Mouse (Mus musculus): Measurements from ENCODE around the gene Tgif1.
"Not testable (repeated sequence)": the region's sequence is repeated elsewhere in the genome, so short reads cannot be mapped to it uniquely, and the experiment has no call there.

DNA sequence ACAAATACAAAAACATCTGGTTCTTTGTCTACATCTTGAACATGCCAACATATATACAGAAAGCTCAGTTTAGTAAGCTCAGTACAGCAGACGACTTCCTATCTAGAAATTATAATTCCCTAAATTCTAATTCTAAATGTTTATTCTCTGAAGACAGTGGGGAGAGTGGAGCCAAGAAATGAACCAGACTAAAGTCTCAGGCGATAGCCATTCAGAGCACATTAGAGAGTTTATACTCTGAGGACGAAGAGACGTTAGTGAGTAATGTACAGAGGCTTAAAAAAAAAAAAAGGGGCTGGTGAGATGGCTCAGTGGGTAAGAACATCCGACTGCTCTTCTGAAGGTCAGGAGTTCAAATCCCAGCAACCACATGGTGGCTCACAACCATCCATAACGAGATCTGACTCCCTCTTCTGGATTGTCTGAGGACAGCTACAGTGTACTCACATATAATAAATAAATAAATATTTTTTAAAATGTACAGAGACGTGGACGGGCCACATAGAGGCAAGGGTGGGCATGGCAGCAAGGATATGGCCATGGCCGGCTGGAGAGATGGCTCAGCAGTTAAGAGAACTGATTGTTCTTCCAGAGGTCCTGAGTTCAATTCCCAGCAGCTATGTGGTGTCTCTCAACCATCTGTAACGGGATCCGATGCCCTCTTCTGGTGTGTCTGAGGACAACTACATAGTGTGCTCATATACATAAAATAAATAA is 25.7 kb downstream of the Tgif1 start:
- not testable (repeated sequence) for TF ChIP-seq POLR2A (IDR thresholded peaks at IDR 0.05; ENCODE audit: insufficient read length, low read depth); CEBPB (IDR thresholded peaks at IDR 0.05; ENCODE audit: insufficient read depth, poor library complexity, severe bottlenecking); MAX (IDR thresholded peaks at IDR 0.05; ENCODE audit: low read depth); USF1 (IDR thresholded peaks at IDR 0.05; ENCODE audit: low read depth); TCF12 (IDR thresholded peaks at IDR 0.05; ENCODE audit: insufficient read depth, poor library complexity, severe bottlenecking)
